Mouse (Mus musculus): ENCODE results near the gene Syce1. TPM values are rescaled to one million over a fixed set of nuclear protein-coding genes. Genes with fewer than 3 reads are reported as not detected.

Syce1 gene
- 0.34 and 0.36 TPM in 2 replicates for polyA plus RNA-seq (2015; fragmentation: Nextera tagmentation; extraction: Ambion mirVana)

- Histone ChIP-seq H3K4me3 (ENCODE audit: low read depth, low read length) (no peak within 1 kb of the TSS), H3K4me1 (ENCODE audit: control insufficient read depth, insufficient read depth, low read length) (no peaks in the 10 kb centered on the region), H3K9ac (ENCODE audit: low read depth, low read length) (no peak within 1 kb of the TSS), H3K27ac (ENCODE audit: low read length) (no peak within 1 kb of the TSS), H3K36me3 (ENCODE audit: control insufficient read depth, insufficient read depth, low read length) (no peaks in the 10 kb centered on the region), H3K9me3 (replicated peaks; ENCODE audit: control insufficient read depth, low read length, poor library complexity, severe bottlenecking) (no peaks in the 10 kb centered on the region), H3K27me3 (ENCODE audit: control insufficient read depth, insufficient read depth, low read depth, low read length) (no peaks in the 10 kb centered on the region), H3K4me2 (ENCODE audit: low read length) (no peak within 1 kb of the TSS)
- 89% methylated on average over 33 of the region's 33 CpGs for WGBS
- ATAC-seq, result no peak
Measured at GRCm38 (mm10) chr7:140787406-140788052, at the start of gene Syce1. TSS of gene Syce1 (minus strand) at chr7:140787852.

DNA sequence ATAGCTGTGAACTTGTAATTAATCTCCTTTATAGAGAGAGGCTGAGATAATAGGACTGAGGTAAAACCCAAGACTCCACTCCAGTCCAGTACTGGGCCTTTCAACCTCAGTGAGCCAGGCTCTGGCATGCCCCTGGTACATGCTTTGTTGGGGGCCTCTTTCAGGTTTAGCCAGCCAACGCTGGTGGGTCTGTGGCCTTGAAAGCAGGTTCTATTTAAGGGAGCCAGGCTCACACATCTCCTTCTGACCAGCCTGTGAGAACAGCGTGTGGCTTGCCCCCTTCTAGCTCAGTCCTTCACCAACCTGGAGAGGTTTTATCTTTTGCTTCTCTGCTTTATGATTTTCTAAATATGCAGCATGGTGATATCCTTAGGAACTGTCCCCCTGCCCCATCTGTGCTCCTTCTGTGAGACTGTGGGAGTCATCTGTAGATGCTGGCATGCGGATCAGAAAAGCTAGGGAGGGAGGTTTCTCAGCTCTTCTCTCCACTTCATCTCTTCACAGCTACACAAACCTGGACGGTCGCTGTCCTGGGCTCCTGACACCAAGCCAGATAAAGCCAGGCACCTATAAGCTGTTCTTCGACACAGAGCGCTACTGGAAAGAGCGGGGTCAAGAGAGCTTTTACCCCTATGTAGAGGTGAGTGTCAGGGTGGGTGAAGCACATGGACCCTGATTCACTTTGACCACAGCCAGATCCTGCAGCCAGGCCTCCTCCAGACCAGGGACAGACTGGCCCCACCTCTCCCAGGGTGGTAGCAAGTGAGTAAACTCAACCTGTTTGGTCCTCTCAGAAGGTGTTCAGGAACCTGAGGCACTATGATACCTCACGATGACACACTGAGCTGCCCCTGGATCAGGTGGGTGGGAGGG lies 48.8 kb upstream of the Syce1 start:
- ATAC-seq, result no peak
- Histone ChIP-seq H3K4me1 (ENCODE audit: control insufficient read depth, insufficient read depth, low read length) (no peaks in the 10 kb centered on the region), H3K27me3 (ENCODE audit: control insufficient read depth, insufficient read depth, low read depth, low read length) (peaks cover 4% of the 10 kb centered on the region), H3K4me3 (ENCODE audit: low read depth, low read length) (no peak overlapping the region), H3K9ac (ENCODE audit: low read depth, low read length) (no peak overlapping the region), H3K36me3 (ENCODE audit: control insufficient read depth, insufficient read depth, low read length) (no peaks in the 10 kb centered on the region), H3K27ac (ENCODE audit: low read length) (no peak overlapping the region), H3K4me2 (ENCODE audit: low read length) (no peak overlapping the region), H3K9me3 (replicated peaks; ENCODE audit: control insufficient read depth, low read length, poor library complexity, severe bottlenecking) (no peaks in the 10 kb centered on the region)
- WGBS, result 83% methylated on average over 9 of the region's 9 CpGs

- Histone ChIP-seq H3K9me3 (replicated peaks; ENCODE audit: control insufficient read depth, low read length, poor library complexity, severe bottlenecking) (no peaks in the 10 kb centered on the region), H3K4me3 (ENCODE audit: low read depth, low read length) (no peak overlapping the region), H3K36me3 (ENCODE audit: control insufficient read depth, insufficient read depth, low read length) (no peaks in the 10 kb centered on the region), H3K4me1 (ENCODE audit: control insufficient read depth, insufficient read depth, low read length) (no peaks in the 10 kb centered on the region), H3K9ac (ENCODE audit: low read depth, low read length) (no peak overlapping the region), H3K27ac (ENCODE audit: low read length) (no peak overlapping the region), H3K4me2 (ENCODE audit: low read length) (no peak overlapping the region), H3K27me3 (ENCODE audit: control insufficient read depth, insufficient read depth, low read depth, low read length) (peaks cover 1% of the 10 kb centered on the region; the same call in 1 of the 2 replicates)
- 89% methylated on average over 2 of the region's 2 CpGs for WGBS
- no peak for ATAC-seq
Measured at GRCm38 (mm10) chr7:140835758-140836087, 48.1 kb upstream of the Syce1 start.

- WGBS, result 48% methylated on average over 20 of the region's 20 CpGs
- no peak for ATAC-seq
- Histone ChIP-seq H3K4me2 (ENCODE audit: low read length) (no peak within 1 kb of the TSS), H3K4me1 (ENCODE audit: control insufficient read depth, insufficient read depth, low read length) (no peaks in the 10 kb centered on the region), H3K36me3 (ENCODE audit: control insufficient read depth, insufficient read depth, low read length) (no peaks in the 10 kb centered on the region), H3K9me3 (replicated peaks; ENCODE audit: control insufficient read depth, low read length, poor library complexity, severe bottlenecking) (no peaks in the 10 kb centered on the region), H3K4me3 (ENCODE audit: low read depth, low read length) (no peak within 1 kb of the TSS), H3K9ac (ENCODE audit: low read depth, low read length) (no peak within 1 kb of the TSS), H3K27me3 (ENCODE audit: control insufficient read depth, insufficient read depth, low read depth, low read length) (no peaks in the 10 kb centered on the region), H3K27ac (ENCODE audit: low read length) (no peak within 1 kb of the TSS)
Measured at GRCm38 (mm10) chr7:140834968-140835757, 47.5 kb upstream of the Syce1 start, which contains the start of gene Urah. TSS of gene Urah (plus strand) at chr7:140835018.

GRCm38 (mm10) chr7:140833341-140833740 lies 45.7 kb upstream of the Syce1 start:
- Histone ChIP-seq H3K27ac (ENCODE audit: low read length) (no peak overlapping the region), H3K27me3 (ENCODE audit: control insufficient read depth, insufficient read depth, low read depth, low read length) (no peaks in the 10 kb centered on the region), H3K4me2 (ENCODE audit: low read length) (no peak overlapping the region), H3K9me3 (replicated peaks; ENCODE audit: control insufficient read depth, low read length, poor library complexity, severe bottlenecking) (no peaks in the 10 kb centered on the region), H3K9ac (ENCODE audit: low read depth, low read length) (no peak overlapping the region), H3K4me1 (ENCODE audit: control insufficient read depth, insufficient read depth, low read length) (no peaks in the 10 kb centered on the region), H3K36me3 (ENCODE audit: control insufficient read depth, insufficient read depth, low read length) (no peaks in the 10 kb centered on the region), H3K4me3 (ENCODE audit: low read depth, low read length) (no peak overlapping the region)
- 83% methylated on average over 4 of the region's 4 CpGs for WGBS
- ATAC-seq, result no peak

- H3K4me3 ChIP-seq (ENCODE audit: low read depth, low read length), result no peak overlapping the region
- H3K9me3 ChIP-seq (replicated peaks; ENCODE audit: control insufficient read depth, low read length, poor library complexity, severe bottlenecking), result no peaks in the 10 kb centered on the region
- no peak overlapping the region for H3K9ac ChIP-seq (ENCODE audit: low read depth, low read length)
- 73% methylated on average over 6 of the region's 6 CpGs for WGBS
- ATAC-seq, result no peak
- H3K4me1 ChIP-seq (ENCODE audit: control insufficient read depth, insufficient read depth, low read length), result no peaks in the 10 kb centered on the region
- no peaks in the 10 kb centered on the region for H3K36me3 ChIP-seq (ENCODE audit: control insufficient read depth, insufficient read depth, low read length)
- no peak overlapping the region for H3K27ac ChIP-seq (ENCODE audit: low read length)
- H3K4me2 ChIP-seq (ENCODE audit: low read length), result no peak overlapping the region
- no peaks in the 10 kb centered on the region for H3K27me3 ChIP-seq (ENCODE audit: control insufficient read depth, insufficient read depth, low read depth, low read length)
Measured at GRCm38 (mm10) chr7:140831447-140831846, 43.8 kb upstream of the Syce1 start.

DNA sequence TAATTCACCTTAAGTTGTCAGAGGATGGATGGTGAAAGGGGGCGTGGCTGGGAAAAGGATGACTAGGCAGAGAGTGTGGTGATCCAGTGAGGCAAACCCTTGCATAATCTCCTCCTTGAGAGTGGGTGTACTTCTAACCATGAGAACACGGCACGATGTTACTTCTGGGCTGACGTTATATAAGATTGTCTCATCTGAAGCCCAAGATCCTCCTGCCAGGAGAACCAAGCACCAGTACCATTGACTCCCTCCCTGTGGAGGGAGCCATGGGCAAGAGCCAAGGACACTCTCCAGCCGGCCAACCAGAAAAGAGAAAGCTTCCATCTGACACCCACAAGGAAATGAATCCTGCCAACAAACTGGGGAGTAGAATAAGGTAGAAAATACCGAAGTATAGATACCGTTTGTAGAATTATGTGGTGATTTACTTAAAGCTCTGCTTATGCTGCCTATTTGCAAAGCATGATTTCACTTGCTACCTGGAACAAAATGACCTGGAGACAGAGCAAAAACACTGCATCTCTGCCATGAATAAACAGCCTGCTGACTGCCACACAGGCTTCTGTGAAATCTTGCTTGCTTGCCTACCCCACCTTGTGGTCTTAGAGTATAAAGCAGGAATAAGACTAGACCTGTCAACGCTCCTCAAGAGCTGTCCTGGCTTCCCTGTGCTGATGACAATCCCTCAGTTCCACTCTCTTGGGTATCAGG lies 40.7 kb upstream of the Syce1 start:
- WGBS, result 42% methylated on average over 8 of the region's 8 CpGs
- H3K4me3 ChIP-seq (ENCODE audit: low read depth, low read length), result no peak overlapping the region
- no peaks in the 10 kb centered on the region for H3K36me3 ChIP-seq (ENCODE audit: control insufficient read depth, insufficient read depth, low read length)
- peak; percentile 73; the same call in 1 of the 2 replicates for ATAC-seq
- H3K27ac ChIP-seq (ENCODE audit: low read length), result no peak overlapping the region
- H3K4me1 ChIP-seq (ENCODE audit: control insufficient read depth, insufficient read depth, low read length), result no peaks in the 10 kb centered on the region
- no peaks in the 10 kb centered on the region for H3K9me3 ChIP-seq (replicated peaks; ENCODE audit: control insufficient read depth, low read length, poor library complexity, severe bottlenecking)
- H3K27me3 ChIP-seq (ENCODE audit: control insufficient read depth, insufficient read depth, low read depth, low read length), result no peaks in the 10 kb centered on the region
- no peak overlapping the region for H3K9ac ChIP-seq (ENCODE audit: low read depth, low read length)
- no peak overlapping the region for H3K4me2 ChIP-seq (ENCODE audit: low read length)

DNA sequence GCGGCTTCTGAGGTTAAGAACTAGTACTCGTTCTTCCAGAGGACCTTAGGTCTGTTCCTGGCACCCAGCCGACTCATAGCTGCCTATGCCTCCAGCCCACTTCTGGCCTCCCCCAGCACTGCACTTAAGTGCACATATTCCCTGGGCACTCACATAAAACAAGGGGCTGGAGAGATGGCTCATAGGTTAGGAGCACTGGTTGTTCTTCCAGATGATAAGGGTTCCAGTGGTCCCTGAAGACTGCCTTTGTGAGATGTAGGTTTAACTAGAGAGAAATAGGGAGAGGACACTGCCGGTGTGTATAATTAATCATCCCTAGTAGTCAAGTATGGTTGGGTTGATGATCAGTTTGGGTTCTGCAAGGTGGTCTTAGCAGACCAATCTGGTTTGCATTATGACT lies 35.1 kb upstream of the Syce1 start:
- WGBS, result 94% methylated on average over 4 of the region's 4 CpGs
- no peaks in the 10 kb centered on the region for H3K9me3 ChIP-seq (replicated peaks; ENCODE audit: control insufficient read depth, low read length, poor library complexity, severe bottlenecking)
- no peak for ATAC-seq
- no peak overlapping the region for H3K27ac ChIP-seq (ENCODE audit: low read length)
- H3K9ac ChIP-seq (ENCODE audit: low read depth, low read length), result no peak overlapping the region
- no peak overlapping the region for H3K4me2 ChIP-seq (ENCODE audit: low read length)
- peaks cover 11% of the 10 kb centered on the region for H3K4me1 ChIP-seq (ENCODE audit: control insufficient read depth, insufficient read depth, low read length)
- no peaks in the 10 kb centered on the region for H3K27me3 ChIP-seq (ENCODE audit: control insufficient read depth, insufficient read depth, low read depth, low read length)
- H3K4me3 ChIP-seq (ENCODE audit: low read depth, low read length), result no peak overlapping the region
- H3K36me3 ChIP-seq (ENCODE audit: control insufficient read depth, insufficient read depth, low read length), result peaks cover 2% of the 10 kb centered on the region; the same call in 1 of the 2 replicates
